Mouse (Mus musculus) gastrocnemius, postnatal 36 days (tissue): ENCODE measurements at regions not wholly inside any gene's neighbourhood (a gene's known extent, or its start where the extent isn't known, plus 50 kb on each side); places are given as distances from the start of the nearest gene placed in this dataset.
"Not testable (repeated sequence)": the region's sequence is repeated elsewhere in the genome, so short reads cannot be mapped to it uniquely, and the experiment has no call there.

Source experiments
- DNase-seq, 2 experiments: peaks; one replicate each; pipeline ENCODE4 v3.0.0; 2022
- intact Hi-C: fragments of 180-260 bp; cut with DNase I; formaldehyde crosslinking; loops from one replicate; pipeline ENCODE4 v1.15.1; 2025
- microRNA-seq, 2 experiments: library from miRNA; unstranded; fragments of <30 nt; microRNA quantifications; one replicate each; pipeline ENCODE4 v1.2.0; 2021

DNA sequence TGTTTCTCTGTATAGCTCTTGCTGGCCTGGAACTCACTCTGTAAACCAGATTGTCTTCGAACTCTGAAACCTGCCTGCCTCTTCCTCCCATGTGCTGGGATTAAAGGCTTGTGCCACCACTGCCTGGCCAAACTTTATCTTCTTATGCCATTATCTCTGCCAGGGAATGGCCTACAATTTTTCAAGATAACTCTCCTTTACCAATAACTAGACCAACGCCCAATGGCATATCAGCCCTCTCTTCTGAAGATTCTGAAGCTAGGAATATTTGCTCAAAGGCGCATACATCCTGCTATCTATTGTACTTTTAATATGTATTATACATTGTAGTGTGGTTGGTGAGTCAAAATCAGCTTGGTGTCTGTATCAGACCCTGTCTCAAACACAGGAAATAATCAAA, 235.4 kb upstream of the Cts3 start:
- DNase-seq, intact Hi-C loops: not testable (repeated sequence)

DNA sequence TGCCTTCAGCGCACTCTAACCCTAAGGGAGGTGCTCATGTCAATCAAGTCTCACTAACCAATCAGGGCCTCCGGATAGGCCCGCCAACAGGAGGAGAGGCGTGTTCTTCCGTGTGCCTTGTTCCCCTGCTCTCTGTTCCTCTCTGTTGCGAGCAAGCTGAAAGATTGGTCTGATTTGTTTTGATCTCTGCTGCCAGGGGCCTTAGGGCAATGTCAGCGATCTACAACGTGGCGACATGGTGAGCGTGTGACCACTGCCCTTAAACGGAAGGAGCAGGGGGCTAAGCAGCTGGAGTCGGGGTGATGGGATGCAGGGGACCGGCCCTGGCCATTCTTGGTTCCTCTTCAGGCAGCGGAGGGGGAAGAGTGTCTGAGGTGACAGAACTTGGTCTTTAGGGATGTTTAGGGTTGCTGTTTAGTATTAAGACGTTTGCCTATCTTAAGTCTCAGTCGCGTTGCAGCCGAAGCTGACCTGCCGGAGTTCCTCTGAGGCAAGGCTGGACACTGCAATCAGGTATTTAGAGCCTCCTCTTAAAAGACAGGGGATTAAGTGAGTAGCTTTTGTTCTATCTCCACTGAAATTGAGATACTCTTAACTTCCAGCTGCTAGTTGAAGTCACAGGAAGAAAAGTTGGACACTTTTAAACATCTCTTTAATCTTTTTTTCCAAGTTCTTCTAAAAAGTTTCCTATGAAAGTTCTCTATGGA, 234.4 kb upstream of the Cts3 start:
- intact Hi-C loops, result not testable (repeated sequence)
- peak; percentile 5 to 16 for DNase-seq

DNA sequence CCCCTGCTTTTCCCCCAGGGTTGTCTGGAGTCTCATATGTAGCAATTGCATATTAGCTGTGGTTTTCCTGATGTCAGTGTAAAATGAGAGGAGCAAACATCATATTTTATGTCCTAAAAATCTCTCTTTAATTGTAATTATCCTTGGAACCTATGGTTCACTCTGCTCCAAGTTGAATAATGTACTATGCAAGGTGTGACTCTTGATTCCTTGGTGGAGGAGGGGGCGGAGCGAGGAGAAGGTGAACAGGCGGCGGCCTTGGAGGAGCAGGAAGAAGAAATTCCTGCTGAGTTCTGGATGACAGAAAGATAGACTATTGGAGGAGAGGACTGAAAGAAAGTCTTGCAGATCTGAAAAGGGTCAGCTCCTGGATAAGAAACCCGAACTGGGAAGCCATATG, 233.8 kb upstream of the Cts3 start:
- intact Hi-C loops, DNase-seq: not testable (repeated sequence)

DNA sequence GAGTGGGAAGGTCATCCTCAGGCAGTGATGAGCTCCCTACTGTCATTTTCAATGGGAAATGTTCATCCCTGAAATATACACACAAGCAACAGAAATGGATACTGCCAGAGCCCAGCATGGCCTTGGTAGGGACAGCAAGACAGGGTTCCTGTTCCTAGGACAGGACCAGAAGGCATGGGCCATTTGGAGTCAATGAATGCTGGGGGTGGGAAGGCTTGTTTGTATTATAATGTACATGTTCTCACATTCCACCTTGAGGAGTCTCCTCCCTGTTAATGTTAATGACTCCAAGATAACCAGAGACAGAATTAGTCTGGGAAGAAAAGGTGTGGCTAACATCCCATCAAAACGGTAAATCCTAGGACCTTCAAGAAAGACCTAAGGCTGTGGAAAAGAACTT, 193.5 kb upstream of the Cts3 start:
- intact Hi-C loops, DNase-seq: not testable (repeated sequence)

Small RNAs in the stretch of these regions (microRNA-seq; reads per million reads assigned to microRNA genes)
- 0 reads per million in 2 experiments for gene Gm23739
